Mouse (Mus musculus): ENCODE measurements around the gene Ifitm5. TPM values are rescaled to one million over a fixed set of nuclear protein-coding genes. Genes with fewer than 3 reads are reported as not detected.

Gene Ifitm5
- total RNA-seq, 1 experiment from 2014 or later: 18.0 TPM

GRCm38 (mm10) chr7:140946311-140946710 lies 3.8 kb downstream of the Ifitm5 start:
- ATAC-seq (ENCODE audit: extremely low read depth, insufficient number of reproducible peaks, low FRiP score, poor library complexity, severe bottlenecking): no peak

GRCm38 (mm10) chr7:140945247-140945646 lies 4.8 kb downstream of the Ifitm5 start:
- ATAC-seq (ENCODE audit: extremely low read depth, insufficient number of reproducible peaks, low FRiP score, poor library complexity, severe bottlenecking): no peak

- no peak for ATAC-seq (ENCODE audit: extremely low read depth, insufficient number of reproducible peaks, low FRiP score, poor library complexity, severe bottlenecking)
Measured at GRCm38 (mm10) chr7:140944236-140944635, 5.9 kb downstream of the Ifitm5 start.

- ATAC-seq (ENCODE audit: extremely low read depth, insufficient number of reproducible peaks, low FRiP score, poor library complexity, severe bottlenecking): no peak
Measured at GRCm38 (mm10) chr7:140943356-140943755, 6.7 kb downstream of the Ifitm5 start.

- ATAC-seq (ENCODE audit: extremely low read depth, insufficient number of reproducible peaks, low FRiP score, poor library complexity, severe bottlenecking): no peak
Measured at GRCm38 (mm10) chr7:140942811-140943210, 7.3 kb downstream of the Ifitm5 start.

- no peak for ATAC-seq (ENCODE audit: extremely low read depth, insufficient number of reproducible peaks, low FRiP score, poor library complexity, severe bottlenecking)
Measured at GRCm38 (mm10) chr7:140942341-140942740, 7.8 kb downstream of the Ifitm5 start.

- ATAC-seq (ENCODE audit: extremely low read depth, insufficient number of reproducible peaks, low FRiP score, poor library complexity, severe bottlenecking): peak; percentile 82
Measured at GRCm38 (mm10) chr7:140941222-140942051, 8.7 kb downstream of the Ifitm5 start, which contains the start of gene Pgghg. Pgghg (plus strand) TSS chr7:140941391.

- ATAC-seq (ENCODE audit: extremely low read depth, insufficient number of reproducible peaks, low FRiP score, poor library complexity, severe bottlenecking): no peak
Measured at GRCm38 (mm10) chr7:140939669-140940171, 10.4 kb downstream of the Ifitm5 start.

- no peak for ATAC-seq (ENCODE audit: extremely low read depth, insufficient number of reproducible peaks, low FRiP score, poor library complexity, severe bottlenecking)
Measured at GRCm38 (mm10) chr7:140938896-140939295, 11.2 kb downstream of the Ifitm5 start.

GRCm38 (mm10) chr7:140938436-140938835 lies 11.7 kb downstream of the Ifitm5 start:
- ATAC-seq (ENCODE audit: extremely low read depth, insufficient number of reproducible peaks, low FRiP score, poor library complexity, severe bottlenecking): no peak

- ATAC-seq (ENCODE audit: extremely low read depth, insufficient number of reproducible peaks, low FRiP score, poor library complexity, severe bottlenecking): no peak
Measured at GRCm38 (mm10) chr7:140927181-140927580, 22.9 kb downstream of the Ifitm5 start.

GRCm38 (mm10) chr7:140923070-140923775 lies 26.9 kb downstream of the Ifitm5 start:
- ATAC-seq (ENCODE audit: extremely low read depth, insufficient number of reproducible peaks, low FRiP score, poor library complexity, severe bottlenecking): no peak

GRCm38 (mm10) chr7:140922398-140923069 lies 27.6 kb downstream of the Ifitm5 start:
- no peak for ATAC-seq (ENCODE audit: extremely low read depth, insufficient number of reproducible peaks, low FRiP score, poor library complexity, severe bottlenecking)

- no peak for ATAC-seq (ENCODE audit: extremely low read depth, insufficient number of reproducible peaks, low FRiP score, poor library complexity, severe bottlenecking)
Measured at GRCm38 (mm10) chr7:140921225-140921975, 28.7 kb downstream of the Ifitm5 start.

GRCm38 (mm10) chr7:140920418-140921029 lies 29.6 kb downstream of the Ifitm5 start, which contains the start of gene Nlrp6:
Nlrp6 (plus strand) TSS chr7:140920902.
- ATAC-seq (ENCODE audit: extremely low read depth, insufficient number of reproducible peaks, low FRiP score, poor library complexity, severe bottlenecking): no peak

GRCm38 (mm10) chr7:140919911-140920310 lies 30.2 kb downstream of the Ifitm5 start:
- ATAC-seq (ENCODE audit: extremely low read depth, insufficient number of reproducible peaks, low FRiP score, poor library complexity, severe bottlenecking): no peak

- ATAC-seq (ENCODE audit: extremely low read depth, insufficient number of reproducible peaks, low FRiP score, poor library complexity, severe bottlenecking): no peak
Measured at GRCm38 (mm10) chr7:140914031-140914690, 35.9 kb downstream of the Ifitm5 start.

Measured in neutrophil, adult 5-6 weeks (primary cell).